ENCODE assay signal across 8 mouse cellular contexts in the genomic region with DNA sequence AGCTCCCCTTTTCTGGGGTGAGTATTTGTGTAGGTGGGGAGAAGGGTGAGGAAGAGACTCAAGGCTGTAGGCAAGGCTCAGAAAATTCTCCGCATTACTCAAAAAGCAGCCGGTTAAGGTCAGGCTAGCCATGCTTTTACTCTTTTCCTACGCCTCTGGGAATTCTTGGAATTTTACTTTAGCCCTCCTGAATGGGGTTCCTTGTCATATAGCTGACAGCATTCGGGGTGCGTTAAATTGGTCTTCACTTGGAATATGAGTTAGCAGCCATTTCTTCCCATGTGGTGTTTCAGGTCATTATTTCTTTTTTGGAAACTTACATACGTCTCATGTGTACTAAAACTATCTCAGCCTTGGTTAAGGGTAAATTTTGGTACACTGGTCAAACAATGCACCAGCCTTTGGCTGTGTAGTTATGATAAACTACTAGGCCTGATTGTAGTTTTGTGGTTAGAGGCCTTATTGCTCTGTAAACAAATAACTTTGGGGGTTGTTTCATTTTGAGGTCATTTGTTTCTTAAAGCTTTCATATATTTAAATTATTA. TPM values are rescaled to one million over a fixed set of nuclear protein-coding genes. Genes with fewer than 3 reads are reported as not detected.
A peak's percentile ranks its signal among the peaks of the same experiment; 100 is the strongest.
DNase-seq lines count a peak whose midpoint lies in the region; ATAC-seq and TF ChIP-seq lines count a peak whose summit lies in the region.

No protein-coding gene starts in this region.

- 8% methylated on average over 6 of the region's 6 CpGs for WGBS in heart, embryonic 15.5 days

- H3K4me1 ChIP-seq in ES-E14 (ENCODE audit: control insufficient read depth in 2 of 2, insufficient read depth in 2 of 2, low read length in 2 of 2, poor library complexity in 1 of 2), result peaks cover 2 to 6% of the 10 kb centered on the region in 2 experiments; a peak in 3 of 4 replicates
- peaks cover 25% of the 10 kb centered on the region for H3K4me1 ChIP-seq in heart, embryonic 15.5 days (replicated peaks)

- H3K36me3 ChIP-seq in ES-E14 (ENCODE audit: control insufficient read depth, insufficient read depth, low read length, poor library complexity, severe bottlenecking), result no peaks in the 10 kb centered on the region
- no peaks in the 10 kb centered on the region for H3K36me3 ChIP-seq in heart, embryonic 15.5 days

- no peaks in the 10 kb centered on the region for H3K27me3 ChIP-seq in heart, embryonic 15.5 days

- peak overlapping the region; percentile 95; the same call in 1 of the 2 replicates for H3K9ac ChIP-seq in ES-E14 (ENCODE audit: insufficient read depth, low read depth, low read length, poor library complexity, severe bottlenecking)
- peak overlapping the region; percentile 93 for H3K9ac ChIP-seq in heart, embryonic 15.5 days

- in situ Hi-C loops in ES-E14 (cut with MboI; ENCODE audit: low sequenced_read_pairs in 2 of 2, unreplicated experiment in 2 of 2), result no loop called here

- peak overlapping the region; percentile 87 to 97 for H3K4me3 ChIP-seq in ES-E14 (ENCODE audit: insufficient read depth in 1 of 2, low read depth in 1 of 2, low read length in 2 of 2, poor library complexity in 1 of 2, severe bottlenecking in 1 of 2)
- peak overlapping the region; percentile 94 for H3K4me3 ChIP-seq in heart, embryonic 15.5 days

- no peak for ATAC-seq in heart, embryonic 15.5 days (replicated peaks; ENCODE audit: insufficient number of reproducible peaks, insufficient read depth, low FRiP score, low read depth)

- DNase-seq in heart, adult 11 months, result peak; percentile 36
- no peak for DNase-seq in heart, postnatal 14 days
- no peak for DNase-seq in ES-E14 (ENCODE audit: low read depth, low spot score)
- peak; percentile 43 for DNase-seq in mesoderm, embryonic 11.5 days (ENCODE audit: low read depth, low spot score)
- DNase-seq in thymus, adult 18-20 months, result no peak
- DNase-seq in Muller cell, postnatal 12 days (ENCODE audit: inconsistent ontology term), result no peak
- no peak for DNase-seq in cerebellum, adult 11 months

- no peaks in the 10 kb centered on the region for H3K9me3 ChIP-seq in ES-E14 (ENCODE audit: control insufficient read depth, insufficient read depth, low read depth, low read length)
- H3K9me3 ChIP-seq in heart, embryonic 15.5 days (replicated peaks), result no peaks in the 10 kb centered on the region

- H3K27ac ChIP-seq in ES-E14 (ENCODE audit: insufficient read depth, low read depth, low read length, poor library complexity, severe bottlenecking), result no peak overlapping the region
- H3K27ac ChIP-seq in heart, embryonic 15.5 days, result peak overlapping the region; percentile 90

- H3K4me2 ChIP-seq in heart, embryonic 15.5 days, result peak overlapping the region; percentile 94

- intact Hi-C loops in heart, postnatal 14 days (cut with DNase I), result loop anchor here (2.0 to 5.0 kb wide), 5 partner anchors 70 to 594 kb away; no protein-coding TSS in a partner anchor

TF ChIP-seq in ES-E14, 5 proteins besides CTCF, POLR2A, EP300 and RAD21:
- no peak for TF ChIP-seq MAFK (IDR thresholded peaks at IDR 0.05; ENCODE audit: insufficient read depth, low read depth, low read length)

RNA-seq across cellular contexts. Expression of a gene that starts 1.1 kb away (rescaled TPM):
- total RNA-seq in heart, postnatal 14 days (2021), result 10 to 100 TPM; 53.6 to 54.7 TPM
- 64.2 and 65.0 TPM in 2 replicates for total RNA-seq in ES-E14 (2012; rRNA removed)
- 67.7 and 77.5 TPM in 2 replicates for polyA plus RNA-seq in heart, embryonic 15.5 days (2015; fragmentation: Nextera tagmentation; extraction: Ambion mirVana)

Comparison
In these comparisons a context has a peak if more than half of its experiments do, and no peak if none do; other contexts are left out.
1. DNase-seq: peak in heart, adult 11 months (single experiment) and mesoderm, embryonic 11.5 days (single experiment); none in heart, postnatal 14 days (0 of 2), ES-E14 (single experiment), thymus, adult 18-20 months (0 of 2), Muller cell, postnatal 12 days (single experiment) and cerebellum, adult 11 months (single experiment).